Mouse (Mus musculus): ENCODE results near the gene Ppp2r5c. TPM values are rescaled to one million over a fixed set of nuclear protein-coding genes. Genes with fewer than 3 reads are reported as not detected.
A peak's percentile ranks its signal among the peaks of the same experiment; 100 is the strongest.

The Ppp2r5c gene
- polyA plus RNA-seq, 1 experiment from 2014 or later: 136 TPM

- Histone ChIP-seq H3K27me3 (ENCODE audit: insufficient read depth, poor library complexity, severe bottlenecking) (peaks cover 19% of the 10 kb centered on the region; the same call in 1 of the 2 replicates), H3K4me1 (peaks cover 21% of the 10 kb centered on the region), H3K9me3 (no peaks in the 10 kb centered on the region), H3K27ac (no peak overlapping the region), H3K4me3 (peak overlapping the region; percentile 99), H3K36me3 (0 out of 2 replicates have a peak, but pooled peaks cover under 1% of the 10 kb centered on the region)
- DNase-seq (ENCODE audit: low spot score): no peak
- WGBS: 52% methylated on average over 13 of the region's 13 CpGs
Measured at GRCm38 (mm10) chr12:110600225-110600991, 153.5 kb downstream of the Ppp2r5c start.

- under 1% methylated on average over 99 of the region's 105 CpGs for WGBS
Measured at GRCm38 (mm10) chr12:110601241-110602218, 154.6 kb downstream of the Ppp2r5c start, which contains the start of gene Dync1h1. TSS of gene Dync1h1 (plus strand) at chr12:110601452.

DNA sequence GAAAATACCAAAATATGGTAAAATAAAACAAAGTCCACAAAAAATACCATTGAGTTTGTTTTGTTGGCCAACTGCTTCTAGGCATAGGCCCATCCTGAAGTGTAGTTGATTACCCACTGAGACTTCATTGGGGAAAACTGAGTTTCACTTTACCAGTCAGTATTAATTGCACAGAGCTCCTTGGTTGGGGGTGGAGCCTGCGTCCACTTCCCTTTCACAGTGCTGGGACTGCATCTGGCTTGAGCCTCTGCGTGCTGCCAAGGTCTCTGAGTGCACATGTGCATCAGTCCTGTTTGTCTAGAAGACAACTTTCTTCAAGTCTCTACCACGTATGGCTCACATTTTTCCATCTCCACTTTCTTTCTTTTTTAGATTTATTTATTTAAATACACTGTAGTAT lies 159.2 kb downstream of the Ppp2r5c start:
- Histone ChIP-seq H3K36me3 (peaks cover 24% of the 10 kb centered on the region; the same call in 1 of the 2 replicates), H3K27me3 (ENCODE audit: insufficient read depth, poor library complexity, severe bottlenecking) (no peaks in the 10 kb centered on the region), H3K4me3 (no peak overlapping the region), H3K4me1 (peaks cover 30% of the 10 kb centered on the region), H3K9me3 (no peaks in the 10 kb centered on the region), H3K27ac (no peak overlapping the region)
- 87% methylated on average over 3 of the region's 3 CpGs for WGBS
- DNase-seq (ENCODE audit: low spot score): no peak

More at GRCm38 (mm10) chr12:110601241-110602218, 154.6 kb downstream of the Ppp2r5c start, which contains the start of gene Dync1h1:
- no peaks in the 10 kb centered on the region for H3K9me3 ChIP-seq
- peaks cover 21% of the 10 kb centered on the region for H3K4me1 ChIP-seq
- peak; percentile 96 for DNase-seq (ENCODE audit: low spot score)
- peaks cover 7% of the 10 kb centered on the region; the same call in 1 of the 2 replicates for H3K36me3 ChIP-seq
- H3K27me3 ChIP-seq (ENCODE audit: insufficient read depth, poor library complexity, severe bottlenecking): peaks cover 19% of the 10 kb centered on the region; the same call in 1 of the 2 replicates
- H3K27ac ChIP-seq: peak within 1 kb of the TSS; percentile 93
- peak within 1 kb of the TSS; percentile 99 for H3K4me3 ChIP-seq

GRCm38 (mm10) chr12:110606676-110607075 lies 159.8 kb downstream of the Ppp2r5c start:
- Histone ChIP-seq H3K9me3 (no peaks in the 10 kb centered on the region), H3K27me3 (ENCODE audit: insufficient read depth, poor library complexity, severe bottlenecking) (no peaks in the 10 kb centered on the region), H3K4me1 (peaks cover 30% of the 10 kb centered on the region), H3K4me3 (no peak overlapping the region), H3K27ac (no peak overlapping the region), H3K36me3 (peaks cover 25% of the 10 kb centered on the region)
- 87% methylated on average over 2 of the region's 2 CpGs for WGBS
- DNase-seq (ENCODE audit: low spot score): no peak

GRCm38 (mm10) chr12:110608460-110609152 lies 161.7 kb downstream of the Ppp2r5c start:
- DNase-seq (ENCODE audit: low spot score): peak; percentile 83
- WGBS: 69% methylated on average over 11 of the region's 11 CpGs
- Histone ChIP-seq H3K36me3 (peaks cover 44% of the 10 kb centered on the region), H3K9me3 (no peaks in the 10 kb centered on the region), H3K4me1 (peaks cover 17% of the 10 kb centered on the region), H3K4me3 (no peak overlapping the region), H3K27me3 (ENCODE audit: insufficient read depth, poor library complexity, severe bottlenecking) (no peaks in the 10 kb centered on the region), H3K27ac (no peak overlapping the region)

DNA sequence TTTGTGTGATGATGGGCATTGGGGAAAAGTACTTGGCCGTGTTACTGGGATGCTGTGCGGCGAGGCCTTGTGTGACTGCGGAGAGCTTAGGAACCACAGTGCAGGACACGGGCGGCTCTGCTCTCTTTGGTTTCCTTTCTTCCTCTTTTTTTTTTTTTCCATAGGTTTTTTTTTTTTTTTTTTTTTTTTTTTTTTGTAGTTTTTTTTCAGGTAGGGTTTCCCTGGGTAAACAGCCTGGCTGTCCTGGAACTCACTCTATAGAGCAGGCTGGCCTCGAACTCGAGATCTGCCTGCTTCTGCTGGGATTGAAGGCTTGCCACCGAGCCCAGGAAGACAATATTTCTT lies 162.2 kb downstream of the Ppp2r5c start:
- 83% methylated on average over 9 of the region's 9 CpGs for WGBS
- Histone ChIP-seq H3K4me3 (no peak overlapping the region), H3K36me3 (peaks cover 49% of the 10 kb centered on the region), H3K27me3 (ENCODE audit: insufficient read depth, poor library complexity, severe bottlenecking) (no peaks in the 10 kb centered on the region), H3K4me1 (peaks cover 12% of the 10 kb centered on the region), H3K27ac (no peak overlapping the region), H3K9me3 (no peaks in the 10 kb centered on the region)
- no peak for DNase-seq (ENCODE audit: low spot score)

DNA sequence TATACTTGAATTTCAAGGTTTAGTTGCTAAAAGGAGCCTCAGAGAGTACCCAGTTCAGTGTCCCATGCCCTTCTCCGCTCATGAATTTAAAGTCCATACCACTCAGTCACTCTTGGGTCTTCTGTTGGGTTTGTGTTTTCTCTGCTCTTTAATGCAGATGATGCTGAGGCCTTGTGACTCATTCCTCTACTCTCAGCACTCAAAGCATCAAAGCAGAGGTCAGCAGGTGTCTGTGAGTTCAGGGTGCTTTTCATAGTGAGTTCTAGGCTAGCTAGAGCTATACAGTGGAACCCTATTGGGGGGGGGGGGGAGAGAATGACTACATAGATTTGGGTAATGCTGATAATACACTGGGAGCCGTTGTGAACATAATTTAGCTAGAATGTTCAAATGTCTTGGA lies 163.8 kb downstream of the Ppp2r5c start:
- WGBS: 90% methylated on average over 2 of the region's 2 CpGs
- H3K9me3 ChIP-seq: no peaks in the 10 kb centered on the region
- H3K27ac ChIP-seq: no peak overlapping the region
- DNase-seq (ENCODE audit: low spot score): no peak
- no peaks in the 10 kb centered on the region for H3K27me3 ChIP-seq (ENCODE audit: insufficient read depth, poor library complexity, severe bottlenecking)
- H3K4me3 ChIP-seq: no peak overlapping the region
- peaks cover 9% of the 10 kb centered on the region for H3K4me1 ChIP-seq
- peaks cover 63% of the 10 kb centered on the region for H3K36me3 ChIP-seq

GRCm38 (mm10) chr12:110630056-110630455 lies 183.1 kb downstream of the Ppp2r5c start:
- no peak overlapping the region for H3K4me3 ChIP-seq
- no peaks in the 10 kb centered on the region for H3K9me3 ChIP-seq
- 94% methylated on average over 11 of the region's 11 CpGs for WGBS
- no peak overlapping the region for H3K27ac ChIP-seq
- H3K27me3 ChIP-seq (ENCODE audit: insufficient read depth, poor library complexity, severe bottlenecking): no peaks in the 10 kb centered on the region
- H3K36me3 ChIP-seq: peaks cover 100% of the 10 kb centered on the region
- DNase-seq (ENCODE audit: low spot score): no peak
- no peaks in the 10 kb centered on the region for H3K4me1 ChIP-seq

Other genes with a start within 250 kb of the Ppp2r5c start
- gene Dio3, start 168.1 kb upstream of the Ppp2r5c start, polyA plus RNA-seq (2016; fragmentation: Nextera tagmentation; extraction: Ambion mirVana): 0.25 and 0.47 TPM in 2 replicates
- gene Dync1h1, start 154.3 kb downstream of the Ppp2r5c start, polyA plus RNA-seq (2016; fragmentation: Nextera tagmentation; extraction: Ambion mirVana): 49.9 and 51.6 TPM in 2 replicates
- gene 1700001K19Rik, start 235.5 kb downstream of the Ppp2r5c start, polyA plus RNA-seq (2016; fragmentation: Nextera tagmentation; extraction: Ambion mirVana): 0.15 TPM in 1 of 2 replicates, not detected in the other

Data from heart, embryonic 10.5 days (tissue).